Mouse (Mus musculus) hematopoietic stem cell, adult 5-6 weeks (primary cell): ENCODE measurements around the gene Sap18b. TPM values are rescaled to one million over a fixed set of nuclear protein-coding genes. Genes with fewer than 3 reads are reported as not detected.

Experiments
- ATAC-seq, 2 experiments: fragments of 125-278 bp in 1 of 2; replicated peaks in 1 of 2; 2 replicates each; pipeline ENCODE4 v1.8.0; 2016 to 2017; ENCODE audit warnings: inconsistent platforms in 2 of 2, mild to moderate bottlenecking in 2 of 2, moderate number of reproducible peaks in 2 of 2, low read depth in 1 of 2, moderate TSS enrichment in 1 of 2; ENCODE audit not compliant: low FRiP score in 2 of 2, poor library complexity in 2 of 2, severe bottlenecking in 2 of 2, insufficient read depth in 1 of 2, low TSS enrichment in 1 of 2
- total RNA-seq: library from RNA; stranded (forward); fragments of 172-1452, 232-1000 nt; gene quantifications from 2 replicates; pipeline ENCODE4 v1.2.3, GENCODE M21; 2017

Sap18b gene
- total RNA-seq, 1 experiment from 2014 or later: 312 TPM

DNA sequence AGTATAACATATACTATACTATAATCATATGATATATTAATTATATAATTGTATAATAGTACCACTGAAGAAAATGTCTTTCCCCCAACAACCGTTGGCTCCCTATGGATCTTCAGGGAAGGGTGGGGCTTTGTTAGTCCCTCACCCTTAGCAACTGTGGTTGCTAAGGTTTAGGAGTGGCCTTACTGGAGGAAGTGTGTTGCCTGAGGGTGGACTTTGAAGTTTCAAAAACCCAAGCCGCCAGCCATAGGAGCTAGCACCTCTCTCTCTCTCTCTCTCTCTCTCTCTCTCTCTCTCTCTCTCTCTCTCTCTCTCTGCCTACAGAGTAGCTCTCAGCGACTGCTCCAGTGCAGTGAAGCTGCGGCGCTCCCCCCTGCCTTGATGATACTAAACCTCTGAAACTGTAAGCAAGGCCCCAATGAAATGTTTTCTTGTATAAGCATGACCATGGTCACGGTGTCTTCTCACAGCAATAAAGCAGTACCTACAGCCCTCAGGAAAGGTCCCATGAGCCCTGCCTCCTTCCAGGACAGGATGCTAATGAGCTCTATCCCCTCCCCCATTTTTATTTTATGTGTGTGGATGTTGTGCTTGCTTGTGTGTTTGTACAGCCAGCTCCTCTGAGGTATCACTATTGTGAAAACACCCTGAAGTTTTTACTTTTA lies 9.0 kb upstream of the Sap18b start:
- ATAC-seq: no peak

DNA sequence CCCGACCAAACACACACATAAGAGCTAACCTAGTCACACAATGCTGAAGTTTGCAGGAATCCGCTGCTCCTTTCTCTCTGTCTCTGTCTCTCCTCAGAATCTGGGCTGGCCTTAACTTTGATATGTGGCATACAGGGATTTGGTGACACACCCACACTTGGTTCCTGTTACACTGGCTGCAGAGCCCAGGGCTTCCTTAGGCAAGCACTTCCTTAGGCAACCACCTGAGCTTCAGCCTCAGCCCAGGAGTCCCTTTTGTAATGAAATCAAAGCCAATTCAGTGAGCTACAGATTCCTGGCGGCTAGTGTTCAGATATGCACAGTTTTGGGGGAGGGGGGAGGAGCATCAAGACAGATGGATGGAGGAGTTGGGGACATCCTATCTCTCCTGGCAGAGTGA lies 7.5 kb upstream of the Sap18b start:
- ATAC-seq: no peak

DNA sequence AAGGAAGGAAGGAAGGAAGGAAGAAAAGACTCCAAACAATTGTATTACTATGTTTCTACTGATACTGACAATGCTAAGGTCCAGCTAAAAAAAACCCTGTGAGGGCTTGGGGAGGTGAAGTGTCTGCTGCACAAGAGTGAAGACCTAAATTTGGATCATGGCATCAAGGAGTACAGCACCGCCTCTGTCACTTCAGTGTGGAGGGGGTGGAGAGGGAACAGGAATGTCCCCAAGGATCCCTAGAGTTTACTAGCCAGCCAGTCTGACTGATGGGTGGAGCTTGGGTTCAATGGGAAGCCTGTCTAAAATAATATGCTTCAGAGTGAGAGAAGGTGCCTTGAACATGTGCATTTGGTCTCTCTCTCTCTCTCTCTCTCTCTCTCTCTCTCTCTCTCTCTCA lies 6.9 kb upstream of the Sap18b start:
- ATAC-seq: no peak

DNA sequence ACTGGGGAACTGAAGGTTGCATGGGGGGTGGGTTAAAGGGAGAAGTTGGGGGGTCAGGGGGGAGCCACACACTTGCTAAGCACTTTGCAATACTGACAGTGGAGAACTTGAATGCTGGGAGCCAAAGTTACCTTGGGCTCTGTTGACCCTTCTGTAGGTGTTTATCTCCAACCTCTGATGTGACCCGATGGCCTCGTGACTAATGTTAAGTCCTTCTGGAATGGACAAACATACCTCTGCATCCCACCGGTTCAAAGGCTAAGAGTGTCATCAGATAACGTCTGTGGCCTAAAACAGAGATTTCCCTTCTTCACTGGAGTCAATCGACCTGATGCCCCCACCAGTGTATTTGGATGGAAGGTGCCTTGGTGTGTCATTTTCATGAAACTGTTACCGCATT lies 3.9 kb upstream of the Sap18b start:
- no peak for ATAC-seq

DNA sequence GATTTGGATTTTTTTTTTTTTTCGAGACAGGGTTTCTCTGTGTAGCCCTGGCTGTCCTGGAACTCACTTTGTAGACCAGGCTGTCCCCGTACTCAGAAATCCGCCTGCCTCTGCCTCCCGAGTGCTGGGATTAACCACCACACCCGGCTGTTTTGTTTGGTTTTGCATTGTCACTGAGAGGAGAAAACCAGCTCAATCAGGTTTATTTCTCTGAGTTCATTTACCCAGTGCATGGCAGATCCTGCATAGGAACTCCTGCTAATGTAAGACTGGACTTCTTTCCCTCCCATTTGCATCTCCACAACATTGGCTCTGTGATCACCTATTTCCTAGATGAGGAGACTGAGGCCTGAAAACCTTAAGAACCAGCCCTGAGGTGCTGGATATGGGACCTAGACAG lies 3.0 kb upstream of the Sap18b start:
- no peak for ATAC-seq

DNA sequence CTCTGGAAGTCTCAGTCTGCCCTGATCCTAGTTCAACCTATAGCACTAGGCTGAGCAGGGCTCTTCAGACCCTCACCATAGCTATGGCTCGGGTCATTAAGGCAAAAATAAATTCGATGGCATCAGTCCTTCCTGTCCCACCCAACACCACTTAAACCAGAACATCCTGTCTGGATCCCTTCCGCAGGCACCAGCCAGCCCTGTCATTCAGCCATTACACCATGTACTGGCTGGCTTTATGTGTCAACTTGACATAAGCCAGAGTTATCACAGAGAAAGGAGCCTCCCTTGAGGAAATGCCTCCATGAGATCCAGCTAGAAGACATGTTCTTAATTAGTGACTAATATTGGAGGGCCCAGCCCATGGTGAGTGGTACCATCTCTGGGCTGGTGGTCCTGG lies 2.4 kb upstream of the Sap18b start:
- no peak for ATAC-seq

DNA sequence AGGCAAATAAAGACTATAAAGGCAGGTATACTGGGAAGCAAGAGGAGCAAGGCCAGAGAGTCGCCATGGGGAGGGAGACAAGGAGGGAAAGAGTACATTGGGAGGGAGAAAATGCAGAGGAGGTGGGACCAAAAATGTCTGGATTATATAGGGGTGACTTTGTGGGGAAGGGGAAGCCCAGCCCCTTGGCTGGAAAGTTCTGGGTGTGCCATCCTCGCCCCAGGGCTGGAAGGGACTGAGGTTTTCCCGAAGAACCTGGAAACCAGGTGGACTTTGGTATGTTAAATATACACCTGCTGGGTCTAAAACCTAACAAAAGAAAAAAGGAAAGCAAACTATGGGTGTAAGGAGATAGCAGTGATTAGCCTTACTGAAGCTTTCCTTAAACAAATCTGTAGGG lies 5.0 kb downstream of the Sap18b start:
- ATAC-seq: no peak

DNA sequence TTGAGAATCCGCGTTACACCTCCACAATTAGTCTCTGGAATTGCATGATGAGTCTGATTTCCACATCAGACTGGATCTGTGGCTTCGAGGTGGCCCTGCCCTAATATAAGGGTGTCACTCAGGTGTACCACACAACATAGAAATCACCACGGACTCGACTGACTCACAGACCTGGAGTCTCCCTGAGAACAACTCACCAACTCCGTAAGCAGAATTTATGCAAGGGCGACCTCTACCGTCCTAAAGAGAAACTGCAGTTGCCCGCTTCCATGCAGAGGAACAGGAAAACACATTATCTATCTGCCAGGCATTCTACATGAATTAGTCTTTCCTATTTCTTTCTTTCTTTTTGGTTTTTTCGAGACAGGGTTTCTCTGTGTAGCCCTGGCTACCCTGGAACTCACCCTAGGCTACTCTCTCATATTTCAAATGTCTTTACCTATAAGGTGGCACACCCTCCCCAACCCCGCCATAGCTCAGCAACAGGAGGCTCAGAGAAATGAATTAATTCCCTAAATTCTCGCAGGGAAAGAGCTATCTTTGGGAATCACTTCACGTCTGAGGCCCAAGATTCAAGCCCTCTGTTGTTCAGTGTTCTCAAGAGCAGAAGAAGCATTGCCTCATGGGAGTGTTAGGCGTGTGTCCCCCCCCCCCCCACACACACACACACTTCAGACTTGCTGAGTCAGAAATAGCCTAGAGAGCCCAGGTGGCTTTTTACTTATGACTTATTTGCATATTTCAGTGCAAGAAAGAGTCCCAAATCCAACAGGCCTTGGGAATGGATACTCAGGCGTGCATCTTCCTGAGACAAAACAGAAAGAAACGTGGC lies 7.7 kb downstream of the Sap18b start:
- peak; percentile 90 for ATAC-seq

DNA sequence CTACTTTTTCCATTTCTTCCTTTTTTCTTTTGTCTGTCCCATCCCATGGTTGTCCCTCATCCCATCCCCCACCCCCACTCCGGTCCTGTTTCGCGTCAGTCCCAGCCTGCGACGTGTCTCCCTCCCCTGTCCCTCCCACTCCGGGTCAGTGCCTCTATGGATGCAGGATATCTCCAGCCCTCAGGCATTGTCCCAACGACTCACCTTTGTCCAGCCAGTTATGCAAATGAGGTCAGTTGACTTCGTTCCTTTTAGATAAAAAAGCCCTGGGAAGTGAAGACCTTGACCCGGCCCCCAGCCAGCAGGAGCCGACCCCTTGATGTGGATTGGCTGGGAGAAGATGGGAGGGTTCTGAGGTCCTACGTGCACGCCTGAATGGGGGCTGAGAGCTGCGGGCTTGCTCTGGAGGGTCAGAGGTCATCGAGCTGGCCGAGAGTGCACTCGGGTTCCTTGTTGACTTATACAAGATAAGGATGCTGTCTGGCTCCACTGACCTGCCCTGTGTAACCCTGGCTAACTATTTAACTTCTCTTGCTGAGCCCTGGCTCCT lies 8.4 kb downstream of the Sap18b start:
- peak in 1 of 2 experiments; percentile 36; a peak in 1 of 4 replicates for ATAC-seq

DNA sequence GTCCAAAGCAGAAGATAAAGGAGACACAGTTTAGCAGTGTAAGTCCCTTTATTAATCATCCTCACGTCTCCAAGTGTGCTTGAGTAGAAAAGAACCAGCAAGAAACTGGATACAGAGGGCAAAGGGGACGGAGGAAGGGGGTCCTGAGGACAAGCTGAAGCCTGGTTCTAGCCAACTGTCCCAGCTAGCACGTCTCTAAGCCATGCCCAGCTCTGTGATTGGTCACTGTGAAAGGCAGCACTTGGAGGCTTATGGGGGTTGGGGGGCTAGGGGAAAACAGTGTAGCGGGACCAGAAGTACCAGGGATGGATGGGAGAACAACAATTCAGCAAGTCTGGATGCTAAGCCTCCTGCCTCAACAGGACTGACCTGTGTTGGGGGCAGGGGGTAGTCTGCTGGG lies 10.7 kb downstream of the Sap18b start:
- no peak for ATAC-seq

DNA sequence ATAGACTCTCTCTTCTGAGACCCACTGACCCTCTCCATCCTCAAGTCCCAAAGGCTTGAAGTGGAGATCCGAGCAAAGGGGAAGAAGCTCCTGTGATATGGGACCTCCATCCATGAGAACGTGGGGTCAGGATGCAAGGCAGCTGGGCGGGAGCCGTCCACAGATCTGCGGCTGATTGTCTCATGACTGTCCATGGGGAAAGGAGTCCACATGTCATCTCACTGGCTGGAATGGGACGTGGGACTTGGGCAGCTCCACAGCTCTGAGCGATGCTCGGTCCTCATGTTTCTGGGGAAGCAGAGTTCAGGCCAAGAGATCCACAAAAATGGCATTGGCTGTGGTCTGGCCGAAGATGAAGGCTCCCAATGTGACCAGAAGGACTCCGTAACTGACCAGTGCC lies 12.1 kb downstream of the Sap18b start:
- no peak for ATAC-seq

DNA sequence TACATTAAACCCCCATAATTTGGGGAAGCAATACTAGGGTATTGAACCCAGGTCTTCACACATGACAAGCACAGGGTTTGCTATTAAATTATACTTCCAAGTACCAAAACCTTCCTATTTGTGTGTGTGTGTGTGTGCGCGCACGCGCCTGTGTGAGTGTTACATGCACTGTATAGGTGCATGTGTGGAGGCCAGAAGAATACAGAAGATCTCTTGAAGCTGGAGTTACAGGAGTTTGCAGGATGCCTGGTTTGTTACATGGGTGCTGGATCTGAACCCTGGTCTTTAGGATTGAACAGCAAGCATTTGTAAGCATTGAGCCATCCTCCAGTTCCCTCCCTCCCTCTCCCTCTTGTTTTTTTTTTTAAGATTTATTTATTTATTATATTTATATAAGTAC lies 14.1 kb downstream of the Sap18b start:
- no peak for ATAC-seq

DNA sequence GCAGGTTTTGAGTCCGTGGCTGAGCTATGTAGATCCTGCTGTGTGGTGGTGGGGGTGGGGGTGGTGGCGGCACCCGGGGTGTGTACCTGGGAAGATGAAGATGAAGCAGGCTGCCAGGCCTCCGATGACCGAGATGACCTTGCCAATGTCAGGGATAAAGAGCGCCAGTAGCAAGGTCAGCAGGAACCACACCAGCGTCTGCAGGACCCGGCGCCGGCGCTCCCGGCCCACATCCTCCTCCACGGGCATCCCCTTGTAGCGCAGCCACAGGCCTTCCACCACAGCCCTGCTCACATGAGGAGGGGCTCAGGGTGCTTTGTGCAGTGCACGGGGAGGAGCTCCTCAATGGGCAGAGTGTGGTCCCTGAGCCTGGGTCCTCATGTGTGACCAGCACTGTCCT lies 16.3 kb downstream of the Sap18b start:
- ATAC-seq: no peak

DNA sequence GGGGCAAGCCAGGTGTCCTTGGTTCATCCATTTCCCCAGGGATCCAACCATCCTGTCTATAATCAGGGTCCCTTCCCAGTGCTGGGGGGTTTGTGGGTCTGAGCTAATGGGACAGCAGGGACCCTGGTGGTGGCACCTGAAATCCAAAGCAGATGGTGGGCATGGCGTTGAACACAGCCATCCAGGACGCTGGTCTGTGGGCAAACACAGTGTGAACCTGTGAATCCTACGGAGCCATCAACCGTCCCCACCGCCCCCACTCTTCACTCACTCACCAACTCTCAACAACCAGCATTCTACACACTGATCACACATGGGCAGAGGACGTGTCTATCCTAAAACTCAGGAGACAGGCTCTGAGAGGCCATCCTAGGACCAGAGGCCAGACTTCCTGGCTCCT lies 18.8 kb downstream of the Sap18b start:
- no peak for ATAC-seq

DNA sequence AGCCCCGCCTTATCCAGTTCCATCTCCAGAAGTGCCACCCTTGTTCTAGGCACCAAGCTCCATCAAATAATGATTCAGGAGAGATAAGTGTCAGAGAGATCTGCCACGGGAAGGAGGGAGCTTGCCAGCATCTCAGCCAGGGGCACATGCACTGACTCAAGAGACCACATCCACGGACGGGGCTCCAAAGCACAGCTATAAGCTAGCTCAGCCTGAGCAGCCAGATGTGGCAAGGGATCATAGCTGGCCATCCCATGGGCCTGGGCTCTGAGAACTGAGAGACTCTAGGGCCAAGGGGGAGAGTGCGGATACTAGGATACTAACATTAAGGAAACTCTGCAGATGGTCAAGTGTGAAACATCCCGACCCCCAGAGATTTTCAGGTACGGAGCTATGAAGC lies 19.9 kb downstream of the Sap18b start:
- ATAC-seq: no peak

DNA sequence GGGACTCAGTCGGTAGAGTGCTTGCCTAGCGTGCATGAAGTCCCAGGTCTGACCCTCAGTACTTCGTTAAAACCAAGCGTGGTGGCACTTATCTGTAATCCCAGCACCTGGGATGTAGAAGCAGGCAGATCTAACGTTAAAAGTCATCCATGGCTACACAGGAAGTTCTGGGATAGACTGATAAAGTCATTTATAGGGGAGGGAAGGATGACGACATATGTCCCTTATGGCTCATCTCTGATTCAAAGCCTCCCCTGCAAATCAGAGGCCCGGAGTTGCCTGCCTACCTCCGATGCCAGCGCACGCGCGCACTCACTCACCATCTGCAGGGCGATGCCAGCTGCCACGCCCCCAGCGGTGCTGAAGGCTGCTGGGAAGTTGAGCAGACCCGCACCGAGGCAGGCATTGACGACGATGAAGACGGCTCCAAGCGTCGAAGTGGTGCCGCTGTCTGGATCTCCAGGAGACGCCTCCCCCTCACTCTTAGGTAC lies 23.0 kb downstream of the Sap18b start:
- ATAC-seq: no peak

DNA sequence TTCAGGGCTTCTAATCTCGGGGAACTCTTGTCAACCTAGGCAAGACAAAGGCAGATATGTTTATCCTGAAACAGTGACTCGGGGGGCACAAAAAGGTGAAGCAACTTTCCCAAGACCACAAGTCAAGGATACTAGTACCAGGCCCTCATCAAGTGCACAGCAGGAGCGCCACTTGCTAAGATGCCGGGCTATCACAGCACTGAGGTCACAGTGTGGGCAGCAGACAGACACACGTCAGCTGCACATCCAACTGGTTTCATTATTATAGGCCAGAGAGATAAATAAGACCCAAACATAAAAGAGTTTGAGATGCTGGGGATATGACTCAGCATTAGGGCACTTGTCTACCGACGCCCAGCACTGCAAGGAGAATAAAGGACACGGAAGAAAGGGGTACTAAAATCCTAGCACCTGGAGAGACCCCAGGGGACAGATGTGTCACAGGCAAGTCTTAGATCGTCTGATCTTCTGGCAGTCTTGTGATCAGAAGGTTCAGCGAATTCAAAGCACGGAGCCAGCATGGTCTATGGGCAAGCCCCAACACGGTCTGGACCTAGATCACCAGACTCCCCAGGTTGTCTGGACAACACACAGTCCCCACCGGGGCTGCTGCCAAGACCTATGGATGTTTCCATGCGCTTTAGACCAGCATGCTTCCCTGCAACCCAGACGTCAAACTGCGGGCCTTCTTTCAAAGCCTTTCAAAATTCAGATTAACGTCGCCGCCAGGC lies 23.8 kb downstream of the Sap18b start:
- ATAC-seq: no peak

DNA sequence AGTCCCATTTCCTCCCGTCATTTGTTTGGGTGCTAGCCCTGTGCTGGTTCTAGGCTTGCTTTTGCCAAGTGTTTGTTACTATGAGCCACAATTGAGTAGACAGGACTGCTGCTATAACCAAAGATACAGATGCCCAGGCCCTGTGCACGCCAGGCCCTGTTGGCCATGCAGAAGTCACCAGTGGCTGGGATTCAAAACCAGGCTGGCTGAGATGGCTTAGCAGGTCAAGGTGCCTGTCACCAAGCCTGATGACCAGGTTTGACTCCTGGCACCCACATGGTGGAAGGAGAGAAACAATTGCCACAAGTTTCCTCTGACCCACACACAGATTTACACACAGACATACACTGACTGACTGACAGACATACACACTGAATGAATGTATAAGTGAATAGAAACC lies 25.2 kb downstream of the Sap18b start:
- ATAC-seq: no peak
